Mouse (Mus musculus) lung, postnatal 25 days (tissue): ENCODE results near the gene Mesd.

Experiments used
- DNase-seq: peaks from one replicate; pipeline ENCODE4 v3.0.0; 2022; ENCODE audit warnings: low spot score

The Mesd gene

GRCm38 (mm10) chr7:83913405-83913932, 29.2 kb downstream of the Mesd start:
- no peak for DNase-seq

DNA sequence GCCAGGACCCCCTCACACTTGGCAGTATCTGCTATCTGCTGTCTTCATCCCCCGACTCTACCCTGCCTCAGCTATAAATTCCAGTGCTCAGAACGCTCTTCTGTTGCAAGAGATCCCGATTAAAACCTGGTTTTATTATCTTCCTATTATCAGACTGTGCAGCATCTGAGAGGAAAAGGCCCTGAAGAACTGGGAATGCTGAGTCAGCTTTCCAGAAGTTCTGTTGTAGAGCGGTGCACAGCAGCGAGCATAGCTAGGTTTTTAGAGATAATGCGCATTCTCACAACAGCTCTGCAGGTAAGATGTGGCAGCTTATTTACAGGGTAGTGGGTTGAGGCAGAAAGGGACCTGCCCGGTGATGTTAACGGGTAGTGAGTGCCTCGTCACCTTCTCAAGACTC, 29.7 kb downstream of the Mesd start:
- DNase-seq: no peak

- peak; percentile 77 for DNase-seq
Observed at GRCm38 (mm10) chr7:83914566-83914965, 30.3 kb downstream of the Mesd start.

DNA sequence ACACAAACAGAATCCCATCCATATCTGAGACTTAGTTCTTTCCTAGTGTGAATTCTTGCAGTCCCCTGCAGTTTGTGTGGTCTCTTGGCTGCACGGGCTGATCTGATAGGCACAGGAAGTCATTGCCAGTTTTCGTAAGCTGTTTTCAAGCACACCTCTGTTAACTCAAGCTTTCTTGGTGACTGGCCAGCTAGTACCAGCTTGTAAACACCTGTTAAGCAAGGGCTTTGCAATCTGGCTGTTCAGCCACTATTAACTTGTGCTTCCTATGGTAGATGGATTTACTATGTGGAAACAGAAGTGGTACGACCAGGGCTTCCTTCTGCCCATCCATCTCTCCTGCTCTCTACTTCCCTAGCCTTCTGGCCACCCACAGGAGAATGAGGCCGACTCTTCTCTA, 36.0 kb downstream of the Mesd start:
- no peak for DNase-seq

- DNase-seq: no peak
Observed at GRCm38 (mm10) chr7:83921637-83922036, 37.4 kb downstream of the Mesd start.

DNA sequence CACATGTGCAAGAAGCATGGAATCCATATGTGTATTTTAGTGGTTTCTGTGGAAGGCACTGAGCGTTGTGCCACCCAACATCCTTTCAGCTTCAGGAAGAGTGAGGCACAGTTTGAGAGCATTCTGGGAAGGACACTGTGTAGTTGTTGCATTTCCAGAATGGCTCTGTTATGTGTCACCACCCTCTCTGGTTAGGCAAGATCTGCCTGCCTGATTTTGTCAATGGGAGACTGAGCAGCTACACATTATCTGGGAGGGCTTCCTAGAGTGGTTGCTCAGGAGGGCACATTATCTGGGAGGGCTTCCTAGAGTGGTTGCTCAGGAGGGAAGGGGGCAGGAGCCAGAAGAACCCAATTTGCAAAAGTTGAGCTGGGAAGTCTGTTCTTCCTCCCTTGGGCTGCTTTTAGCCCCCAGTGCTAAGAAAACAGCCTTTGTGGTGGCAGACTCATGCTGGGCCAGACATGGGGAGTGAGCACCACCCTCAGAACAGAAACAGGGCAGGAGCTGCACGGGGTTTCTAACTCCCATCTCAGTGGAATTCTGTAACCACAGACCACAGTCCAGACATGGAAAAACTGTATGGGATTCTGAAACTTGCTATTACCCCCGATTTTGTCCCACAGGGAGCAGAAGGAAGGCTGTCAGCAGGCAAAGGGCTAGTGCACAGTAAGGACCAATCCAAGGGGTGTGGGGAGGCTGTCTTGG, 54.9 kb downstream of the Mesd start:
- no peak for DNase-seq

DNA sequence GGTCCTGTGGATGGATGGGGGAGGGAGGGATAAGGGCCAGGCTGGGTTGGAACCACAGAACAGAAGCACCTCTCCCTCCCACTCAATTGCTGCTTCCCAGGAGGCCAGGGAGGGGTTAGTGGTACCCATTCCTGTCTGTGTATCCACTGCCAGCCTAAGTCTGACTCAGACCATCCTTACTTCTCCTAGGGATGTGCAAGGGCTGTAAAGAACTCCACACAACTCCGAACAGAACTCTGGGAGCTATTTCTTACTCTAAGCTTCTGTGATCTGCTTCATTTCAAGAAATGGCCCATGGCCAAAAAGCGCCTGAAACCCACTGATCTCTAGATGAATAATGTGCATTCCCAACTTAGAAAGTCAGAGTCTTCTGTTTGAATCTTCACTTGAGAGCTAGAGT, 55.9 kb downstream of the Mesd start:
- no peak for DNase-seq

DNA sequence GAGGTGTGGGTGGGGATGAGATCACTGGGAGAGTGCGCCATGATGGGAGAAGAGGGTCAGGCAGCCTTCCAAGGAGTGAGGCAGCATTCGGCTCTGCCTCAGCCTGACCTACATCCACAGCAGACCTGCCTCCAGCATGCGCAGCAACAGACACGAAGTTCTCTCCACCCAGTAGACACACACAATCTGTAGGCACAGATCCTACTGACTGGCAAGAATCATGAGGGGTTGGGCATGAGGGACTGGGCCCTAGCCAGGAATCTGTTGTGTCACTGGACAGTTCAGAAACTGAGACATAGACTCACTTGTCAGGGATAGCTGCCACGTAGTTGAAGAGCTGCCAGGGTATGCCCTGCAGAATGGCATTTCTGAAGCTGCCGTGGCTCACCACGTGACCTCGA, 57.4 kb downstream of the Mesd start:
- no peak for DNase-seq

- DNase-seq: no peak
Observed at GRCm38 (mm10) chr7:83948743-83949142, 64.5 kb downstream of the Mesd start.

DNA sequence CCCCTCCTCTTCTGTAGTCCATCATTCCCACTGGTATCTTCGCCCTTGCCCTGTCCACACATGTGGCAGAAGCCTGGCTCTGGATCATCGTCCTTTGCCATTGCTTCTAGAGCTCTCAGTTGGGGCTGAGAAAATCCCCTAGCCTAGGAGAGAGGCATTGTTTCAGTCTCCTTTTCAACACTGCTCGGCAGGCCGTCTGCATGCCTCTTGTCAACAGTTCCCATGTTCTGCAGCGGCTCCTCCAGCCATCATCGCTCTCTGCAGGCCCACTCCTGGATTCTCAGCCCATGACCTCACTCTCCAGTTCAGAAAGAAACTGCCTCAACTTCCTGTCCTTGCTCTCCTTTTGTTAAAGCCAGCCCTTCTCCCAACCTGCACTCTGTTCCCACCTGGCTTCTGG, 65.4 kb downstream of the Mesd start:
- DNase-seq: no peak
